Mouse (Mus musculus): Measurements from ENCODE around the gene 4931409K22Rik. TPM values are rescaled to one million over a fixed set of nuclear protein-coding genes. Genes with fewer than 3 reads are reported as not detected.

Gene 4931409K22Rik
- polyA plus RNA-seq, 1 experiment from 2014 or later: not detected

MicroRNAs encoded within 50 kb of the gene (microRNA counts, 519-probe panel; counts per million panel counts)
- microRNA mmu-miR-671-3p: not detected
- microRNA mmu-miR-671-5p: not detected

Other genes starting within 250 kb of the 4931409K22Rik start
- gene Kcnh2, start 205.2 kb downstream of the 4931409K22Rik start, polyA plus RNA-seq (2014; fragmentation: Nextera tagmentation; extraction: Ambion mirVana): 11.9 and 12.3 TPM in 2 replicates
- 4.5 and 5.2 TPM in 2 replicates for gene Nos3, start 192.0 kb downstream of the 4931409K22Rik start, polyA plus RNA-seq (2014; fragmentation: Nextera tagmentation; extraction: Ambion mirVana)
- gene Atg9b, start 164.7 kb downstream of the 4931409K22Rik start, polyA plus RNA-seq (2014; fragmentation: Nextera tagmentation; extraction: Ambion mirVana): 0.12 and 0.28 TPM in 2 replicates
- 29.7 and 31.7 TPM in 2 replicates for gene Abcb8, start 163.1 kb downstream of the 4931409K22Rik start, polyA plus RNA-seq (2014; fragmentation: Nextera tagmentation; extraction: Ambion mirVana)
- gene Asic3, start 143.4 kb downstream of the 4931409K22Rik start, polyA plus RNA-seq (2014; fragmentation: Nextera tagmentation; extraction: Ambion mirVana): 0.52 and 0.88 TPM in 2 replicates
- gene Cdk5, start 133.3 kb downstream of the 4931409K22Rik start, polyA plus RNA-seq (2014; fragmentation: Nextera tagmentation; extraction: Ambion mirVana): 56.3 and 62.4 TPM in 2 replicates
- gene Slc4a2, start 133.0 kb downstream of the 4931409K22Rik start, polyA plus RNA-seq (2014; fragmentation: Nextera tagmentation; extraction: Ambion mirVana): 14.3 and 17.9 TPM in 2 replicates
- gene Fastk, start 111.5 kb downstream of the 4931409K22Rik start, polyA plus RNA-seq (2014; fragmentation: Nextera tagmentation; extraction: Ambion mirVana): 86.7 and 88.5 TPM in 2 replicates
- gene Tmub1, start 109.0 kb downstream of the 4931409K22Rik start, polyA plus RNA-seq (2014; fragmentation: Nextera tagmentation; extraction: Ambion mirVana): 30.0 and 33.6 TPM in 2 replicates
- 38.8 and 50.1 TPM in 2 replicates for gene Agap3, start 104.6 kb downstream of the 4931409K22Rik start, polyA plus RNA-seq (2014; fragmentation: Nextera tagmentation; extraction: Ambion mirVana)
- gene Gbx1, start 29.6 kb downstream of the 4931409K22Rik start, polyA plus RNA-seq (2014; fragmentation: Nextera tagmentation; extraction: Ambion mirVana): 1.0 and 1.9 TPM in 2 replicates
- 0.20 and 0.33 TPM in 2 replicates for gene Asb10, start 15.8 kb downstream of the 4931409K22Rik start, polyA plus RNA-seq (2014; fragmentation: Nextera tagmentation; extraction: Ambion mirVana)
- 121 and 136 TPM in 2 replicates for gene Abcf2, start 20.7 kb upstream of the 4931409K22Rik start, polyA plus RNA-seq (2014; fragmentation: Nextera tagmentation; extraction: Ambion mirVana)
- 8.6 and 8.7 TPM in 2 replicates for gene Chpf2, start 29.9 kb upstream of the 4931409K22Rik start, polyA plus RNA-seq (2014; fragmentation: Nextera tagmentation; extraction: Ambion mirVana)
- gene Smarcd3, start 67.6 kb upstream of the 4931409K22Rik start, polyA plus RNA-seq (2014; fragmentation: Nextera tagmentation; extraction: Ambion mirVana): 42.3 and 45.9 TPM in 2 replicates
- 36.0 and 37.3 TPM in 2 replicates for gene Nub1, start 128.7 kb upstream of the 4931409K22Rik start, polyA plus RNA-seq (2014; fragmentation: Nextera tagmentation; extraction: Ambion mirVana)
- 15.4 and 17.5 TPM in 2 replicates for gene Wdr86, start 173.9 kb upstream of the 4931409K22Rik start, polyA plus RNA-seq (2014; fragmentation: Nextera tagmentation; extraction: Ambion mirVana)
- 0.84 TPM in 1 of 2 replicates, not detected in the other for gene Crygn, start 201.2 kb upstream of the 4931409K22Rik start, polyA plus RNA-seq (2014; fragmentation: Nextera tagmentation; extraction: Ambion mirVana)

All from hindbrain, embryonic 11.5 days (tissue).